Mouse (Mus musculus): Measurements from ENCODE around the gene Suv39h1.
"Not testable (repeated sequence)": the region's sequence is repeated elsewhere in the genome, so short reads cannot be mapped to it uniquely, and the experiment has no call there.

Gene Suv39h1

DNA sequence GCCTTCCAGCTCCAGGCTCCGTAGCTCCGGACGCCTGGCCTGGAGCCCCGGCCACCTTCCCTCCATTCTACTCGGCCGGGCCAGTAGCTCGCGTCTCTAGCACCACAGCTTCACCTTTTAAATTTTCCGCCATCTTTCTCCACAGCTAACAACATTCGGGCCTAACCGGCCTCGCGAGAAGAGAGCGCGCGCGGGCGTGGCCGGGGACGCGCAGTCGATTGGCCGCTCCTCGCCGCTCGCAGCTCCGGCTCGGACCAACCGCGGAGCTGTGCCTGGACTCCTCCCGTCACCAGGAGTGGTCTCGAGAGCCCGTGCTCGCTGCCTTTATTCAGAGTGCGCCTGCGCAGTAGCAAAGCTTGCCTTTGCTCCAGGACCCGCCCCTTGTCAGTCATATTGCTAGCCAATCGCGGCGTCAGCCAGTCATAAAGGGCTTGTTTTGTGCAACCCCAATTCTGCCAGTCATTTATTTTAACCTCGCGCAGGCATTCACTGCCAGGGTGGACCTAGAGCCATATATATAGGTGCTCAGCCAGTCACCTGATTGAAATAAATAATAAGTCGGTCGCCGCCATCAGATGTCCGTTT is at the start of gene Suv39h1:
Gene Suv39h1 (minus strand): TSS at position 331 of the 585 bp plus-strand sequence.
- DNase-seq = peak; percentile 94

DNA sequence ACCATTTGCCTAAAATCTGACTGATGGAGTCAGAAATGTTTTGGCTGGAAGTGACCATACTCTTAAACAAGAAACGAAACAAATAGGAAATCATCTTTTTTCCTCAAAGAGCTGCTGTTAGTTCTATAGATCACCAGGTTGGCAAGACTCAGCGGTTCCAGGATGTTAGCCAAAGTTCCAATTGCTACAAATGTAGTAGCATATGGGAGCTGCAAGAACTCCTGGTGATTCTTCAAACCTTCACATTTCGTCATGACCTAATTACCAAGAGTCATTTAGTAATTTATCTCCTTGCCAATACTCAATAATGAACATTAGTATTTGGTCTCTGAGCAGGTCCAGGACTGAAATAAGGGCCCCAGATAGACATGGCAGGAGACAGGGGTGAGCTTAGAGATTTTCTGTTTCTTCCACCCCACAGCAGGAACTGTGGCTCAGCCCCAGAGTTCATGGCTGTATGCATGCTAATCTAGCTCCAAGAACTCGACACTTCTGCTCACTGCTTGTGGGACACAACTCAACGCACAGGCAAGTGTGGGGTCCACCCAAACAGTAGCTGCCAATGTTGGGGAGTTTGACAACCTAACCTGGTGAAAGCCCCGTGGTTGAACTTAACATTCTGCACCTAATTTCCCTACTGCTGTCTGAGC is 49.4 kb upstream of the Suv39h1 start:
- no peak for DNase-seq

DNA sequence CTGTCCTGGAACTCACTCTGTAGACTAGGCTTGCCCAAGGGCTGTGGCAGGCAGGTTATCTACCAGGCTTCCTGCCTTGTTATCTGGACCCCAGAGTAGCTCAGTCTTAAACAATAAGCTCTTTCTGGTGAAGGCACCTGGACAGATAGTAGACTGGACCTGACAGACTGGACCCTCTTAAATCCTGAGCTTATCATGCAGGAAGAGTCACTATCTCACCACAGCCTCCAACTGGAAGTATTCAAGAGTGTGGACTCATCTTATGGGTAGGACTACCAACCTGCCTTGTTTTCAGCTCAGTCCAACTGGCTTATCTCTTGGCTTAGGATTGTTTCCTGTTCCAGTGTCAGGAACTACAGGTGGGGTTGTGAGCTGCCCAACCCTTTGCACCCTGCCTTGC is 42.7 kb upstream of the Suv39h1 start:
- DNase-seq = no peak

DNA sequence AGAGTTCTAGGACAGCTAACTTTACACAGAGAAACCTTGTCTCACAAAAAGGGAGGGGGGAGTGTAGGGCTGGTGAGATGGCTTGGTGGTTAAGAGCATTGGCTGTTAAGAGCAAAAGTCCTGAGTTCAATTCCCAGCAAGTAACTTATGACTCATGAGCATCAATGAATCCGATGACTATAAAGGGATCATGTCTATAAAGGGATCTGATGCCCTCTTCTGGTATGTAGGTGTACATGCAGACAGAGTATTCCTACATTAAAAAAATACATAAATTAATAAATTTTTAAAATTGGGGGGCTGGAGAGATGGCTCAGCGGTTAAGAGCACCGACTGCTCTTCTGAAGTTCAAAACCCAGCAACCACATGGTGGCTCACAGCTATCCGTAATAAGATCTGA is 40.7 kb upstream of the Suv39h1 start:
- no peak for DNase-seq

DNA sequence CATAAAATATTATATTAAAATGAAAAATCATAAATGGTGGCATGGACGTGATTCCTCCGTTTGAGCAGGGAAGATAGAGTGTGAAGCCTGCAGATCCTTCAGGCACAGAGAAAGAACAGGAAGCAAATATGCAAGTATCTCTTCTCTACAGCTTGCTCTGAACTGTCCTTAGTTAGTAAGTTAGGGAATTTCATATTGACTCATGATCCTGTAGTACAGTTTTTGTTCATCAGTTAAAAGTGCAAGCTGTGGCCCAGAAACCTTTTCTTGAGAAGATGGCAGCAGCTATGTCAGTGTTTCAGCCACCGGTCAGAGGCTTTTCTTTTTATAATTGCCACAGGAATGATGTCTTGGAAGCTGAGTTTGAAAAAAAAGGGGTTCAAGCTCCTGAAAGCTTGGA is 30.5 kb upstream of the Suv39h1 start:
- no peak for DNase-seq

DNA sequence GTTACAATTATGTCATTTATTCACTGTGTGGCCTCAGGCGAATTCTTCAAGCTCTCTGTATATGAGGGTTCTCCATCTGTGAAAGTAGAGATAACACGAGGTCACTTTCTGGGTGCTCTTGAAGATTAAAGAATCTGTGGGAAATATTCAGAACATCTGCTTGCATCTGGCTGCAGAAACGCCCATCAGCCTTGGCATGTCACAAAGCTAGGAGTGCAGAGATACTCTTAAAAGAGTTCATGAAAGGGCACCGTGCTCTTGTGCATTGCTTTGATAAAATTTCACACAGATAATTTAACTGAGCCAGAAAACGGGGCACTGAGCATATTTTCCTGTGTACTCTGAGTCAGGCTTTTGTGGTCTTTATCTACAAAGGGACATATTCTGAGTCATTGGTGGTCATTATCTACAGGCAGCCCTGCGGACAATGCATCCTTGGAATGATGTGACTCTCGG is 27.7 kb upstream of the Suv39h1 start:
- no peak for DNase-seq

DNA sequence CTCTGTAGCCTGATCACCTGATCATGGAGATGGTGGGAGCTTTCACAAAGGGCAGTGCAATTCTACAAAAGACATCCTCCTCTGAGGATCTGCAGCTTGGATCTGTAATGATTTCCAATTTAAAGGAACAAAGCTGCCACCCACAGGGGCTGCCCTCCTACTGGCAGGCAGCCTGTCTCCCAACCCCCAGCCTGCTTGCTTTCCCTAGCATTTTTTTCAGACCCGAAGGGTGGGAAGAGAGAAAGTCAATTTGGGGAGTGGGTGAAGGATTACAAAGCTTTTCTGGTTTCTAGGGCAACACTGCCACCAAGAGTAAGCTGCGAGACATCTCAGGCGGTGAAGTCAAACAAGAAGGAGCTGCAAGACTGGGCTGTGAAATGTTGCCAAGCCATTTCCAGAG is 26.5 kb upstream of the Suv39h1 start:
- peak; percentile 84 for DNase-seq

DNA sequence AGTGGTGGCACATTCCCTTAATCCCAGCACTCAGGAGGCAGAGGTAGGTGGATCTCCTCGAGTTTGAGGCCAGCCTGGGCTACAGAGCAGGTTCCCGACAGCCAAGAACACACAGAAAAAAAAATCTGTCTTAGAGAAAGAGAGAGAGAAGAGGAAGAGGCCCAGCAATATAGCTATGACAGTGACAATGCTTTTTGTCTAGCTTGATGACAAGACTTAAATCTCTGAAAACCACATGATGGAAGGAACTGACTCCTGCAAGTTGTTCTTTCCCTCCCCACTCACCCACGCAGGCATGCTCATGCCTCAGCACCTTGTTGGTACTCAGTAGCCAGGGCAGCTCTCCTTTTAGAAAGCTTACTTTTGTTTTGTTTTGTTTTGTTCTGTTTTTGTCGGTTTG is 24.9 kb upstream of the Suv39h1 start:
- no peak for DNase-seq

DNA sequence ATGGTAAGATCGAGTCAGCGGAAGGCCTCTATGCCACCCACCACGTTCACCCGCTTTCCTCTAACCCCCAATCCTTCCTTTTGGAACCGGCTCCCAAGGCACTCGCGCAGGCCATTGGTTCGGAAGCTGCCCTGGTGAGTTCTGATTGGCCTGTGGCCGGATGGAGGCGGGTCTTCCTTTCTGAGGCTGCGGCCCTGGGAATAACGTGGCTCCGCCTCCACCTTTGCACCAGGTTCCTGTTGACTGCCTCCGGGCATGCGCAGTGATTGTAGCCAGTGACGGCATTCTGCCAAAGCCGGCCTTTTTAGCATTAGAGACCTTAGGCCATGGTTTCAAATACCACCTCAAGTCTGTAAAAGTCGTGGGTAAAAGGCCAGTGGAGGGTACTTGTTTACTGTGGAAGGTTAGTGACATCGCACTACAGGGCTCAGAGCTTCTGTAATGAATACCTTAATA is 22.3 kb upstream of the Suv39h1 start:
- peak; percentile 94 for DNase-seq

DNA sequence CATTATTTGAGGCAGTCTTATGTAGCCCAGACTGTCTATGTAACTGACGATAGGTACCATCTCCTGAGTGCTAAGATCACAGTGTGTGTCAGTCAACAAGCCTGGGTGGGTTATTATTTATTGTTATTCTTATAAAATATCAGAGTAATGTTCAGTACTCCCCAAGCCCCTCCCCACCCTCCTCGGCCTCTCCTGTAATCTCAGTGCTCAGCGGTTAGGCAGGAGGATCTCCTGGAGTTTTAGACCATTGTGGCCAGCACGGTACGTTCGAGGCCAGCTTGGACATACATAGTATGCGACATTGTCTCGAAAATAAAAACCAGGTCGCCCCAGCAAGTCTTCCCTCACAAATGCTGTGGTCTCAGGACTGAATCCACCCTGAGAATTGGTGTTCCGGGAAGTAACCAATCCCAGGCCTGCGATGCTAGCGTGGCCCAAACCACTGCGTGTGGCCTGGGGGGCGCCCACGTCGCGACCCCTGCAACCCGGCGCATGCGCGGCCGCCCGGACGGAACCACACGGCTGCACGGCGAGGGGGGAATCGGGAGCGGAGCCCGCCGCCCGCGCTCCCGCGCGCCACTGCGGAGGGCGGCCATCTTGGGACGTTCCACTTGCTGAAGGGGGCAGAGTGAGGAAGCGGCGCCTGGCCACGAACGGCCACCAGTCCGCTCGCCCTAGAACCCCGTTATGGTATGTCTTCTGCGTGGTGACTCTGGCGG is 21.7 kb upstream of the Suv39h1 start:
- DNase-seq = not testable (repeated sequence)

DNA sequence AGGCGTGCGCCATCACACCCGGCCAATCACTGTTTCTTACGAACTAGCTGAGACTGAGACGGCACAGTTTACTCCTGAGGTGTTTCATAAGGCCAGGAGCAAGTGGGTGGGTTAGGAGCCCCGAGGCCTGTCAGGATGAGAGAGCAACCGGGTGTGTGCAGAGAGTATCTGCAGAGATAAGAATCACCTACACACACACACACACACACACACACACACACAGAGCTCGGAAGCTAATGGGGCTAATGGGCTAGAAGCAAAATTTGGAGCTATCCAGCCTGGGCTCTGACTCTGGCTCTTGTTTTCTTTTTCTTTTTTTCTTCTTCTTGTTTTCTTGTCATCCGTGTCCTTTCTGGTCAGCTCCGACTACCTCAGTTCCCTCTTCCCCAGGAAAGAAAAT is 21.0 kb upstream of the Suv39h1 start:
- DNase-seq = no peak

DNA sequence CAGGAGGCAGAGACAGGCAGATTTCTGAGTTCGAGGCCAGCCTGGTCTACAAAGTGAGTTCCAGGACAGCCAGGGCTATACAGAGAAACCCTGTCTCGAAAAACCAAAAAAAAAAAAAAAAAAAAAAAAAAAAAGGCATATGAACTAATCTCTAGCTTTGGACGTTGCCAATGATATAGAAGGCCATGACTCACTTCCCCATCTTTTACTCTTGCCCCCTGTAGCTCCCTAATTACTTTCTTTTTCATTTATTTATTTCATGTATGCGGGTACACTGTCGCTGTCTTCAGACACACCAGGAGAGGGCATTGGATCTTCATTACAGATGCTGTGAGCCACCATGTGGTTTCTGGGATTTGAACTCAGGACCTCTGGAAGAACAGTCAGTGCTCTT is 16.4 kb upstream of the Suv39h1 start:
- DNase-seq = not testable (repeated sequence)

DNA sequence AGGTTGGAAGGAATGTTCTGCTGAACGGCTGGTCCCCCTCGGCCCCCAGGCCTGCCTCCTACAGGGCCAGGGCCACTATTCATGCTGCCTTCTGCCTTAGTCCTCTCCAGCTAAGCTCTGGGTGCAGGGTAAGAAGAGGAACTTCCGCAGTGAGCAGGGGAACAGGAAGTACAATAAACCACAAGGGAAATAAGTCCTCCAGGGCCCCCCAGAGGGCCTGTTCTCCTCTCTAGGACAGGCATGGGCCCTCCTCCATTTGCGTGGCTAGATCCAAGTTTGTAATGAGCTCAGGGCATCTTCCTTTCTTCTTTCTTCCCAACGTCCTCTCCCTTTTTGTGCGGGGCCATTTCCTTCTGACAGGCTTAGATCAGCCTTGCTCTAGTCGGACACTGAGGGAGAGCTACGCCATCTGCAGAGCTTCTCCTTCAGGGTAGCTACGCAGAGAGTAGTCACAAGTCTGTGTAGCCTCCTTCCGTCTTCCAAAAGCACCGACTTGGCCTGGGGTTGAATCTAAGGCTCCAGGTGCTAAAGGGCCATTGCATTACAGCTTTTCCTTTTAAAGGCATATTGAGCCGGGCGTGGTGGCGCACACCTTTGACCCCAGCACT is 15.9 kb upstream of the Suv39h1 start, which contains the start of gene Was:
Gene Was (minus strand): TSS at position 153 of the 608 bp plus-strand sequence.
- no peak for DNase-seq

DNA sequence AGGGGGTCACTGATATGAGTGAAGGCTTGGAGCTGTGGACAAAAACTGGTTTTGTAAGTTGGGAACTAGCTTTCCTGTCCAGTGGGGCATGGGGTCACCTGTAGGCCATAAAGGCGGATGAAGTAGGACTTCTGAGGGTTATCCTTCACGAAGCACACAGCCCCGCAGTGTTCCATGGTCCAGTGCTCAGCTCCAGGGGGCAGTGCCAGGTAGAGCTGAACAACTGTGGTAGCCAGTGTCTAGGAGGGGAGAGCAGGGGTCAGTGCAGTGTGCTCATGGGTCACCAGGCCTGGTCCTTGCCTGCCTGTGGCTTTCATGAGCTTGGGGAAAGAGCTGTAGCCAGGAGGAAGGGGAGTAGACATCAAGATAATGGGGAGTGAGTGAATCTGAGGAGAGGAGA is 15.2 kb upstream of the Suv39h1 start:
- DNase-seq = no peak

DNA sequence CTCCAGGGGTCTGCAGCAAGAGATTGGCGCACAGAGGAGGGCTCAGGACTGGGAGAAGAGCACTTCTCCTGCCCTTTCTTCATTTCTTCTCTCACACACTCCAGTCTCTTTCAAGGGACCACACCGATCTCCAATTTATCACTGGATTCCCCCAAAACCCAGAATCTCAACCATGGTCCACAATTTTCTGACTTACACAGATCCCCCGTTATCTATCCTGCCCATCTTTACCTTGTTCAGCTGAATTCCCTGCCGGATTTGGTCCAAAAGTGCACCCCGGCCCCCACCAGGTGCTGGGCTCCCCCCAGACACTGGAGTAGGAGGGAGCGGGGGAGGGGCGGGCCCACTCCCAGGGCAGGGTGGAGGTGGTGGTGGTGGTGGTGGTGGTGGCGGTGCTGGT is 11.1 kb upstream of the Suv39h1 start:
- no peak for DNase-seq

DNA sequence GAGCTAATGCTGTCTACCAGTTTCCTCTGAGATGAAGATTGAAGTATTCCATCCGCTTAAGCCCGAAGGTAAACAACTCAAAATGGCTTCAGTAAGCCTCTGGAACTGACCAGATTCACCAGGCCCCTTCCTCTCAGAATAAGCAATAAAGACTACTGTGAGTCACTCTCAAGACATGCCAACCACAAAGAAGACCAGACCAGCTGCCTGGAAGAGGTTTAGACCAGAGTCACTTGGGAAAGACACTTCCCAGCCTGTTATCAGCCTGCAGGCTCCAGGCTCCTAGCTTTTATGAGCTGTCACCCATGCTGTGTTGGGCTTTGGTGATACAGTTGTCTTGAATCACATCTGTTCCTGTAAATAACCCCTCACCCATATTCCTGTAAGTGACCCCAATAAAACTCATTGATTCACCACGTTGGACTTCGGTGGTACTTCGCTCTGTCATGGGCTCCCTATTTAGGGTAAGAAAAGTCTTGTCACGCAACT is 10.3 kb upstream of the Suv39h1 start:
- no peak for DNase-seq

DNA sequence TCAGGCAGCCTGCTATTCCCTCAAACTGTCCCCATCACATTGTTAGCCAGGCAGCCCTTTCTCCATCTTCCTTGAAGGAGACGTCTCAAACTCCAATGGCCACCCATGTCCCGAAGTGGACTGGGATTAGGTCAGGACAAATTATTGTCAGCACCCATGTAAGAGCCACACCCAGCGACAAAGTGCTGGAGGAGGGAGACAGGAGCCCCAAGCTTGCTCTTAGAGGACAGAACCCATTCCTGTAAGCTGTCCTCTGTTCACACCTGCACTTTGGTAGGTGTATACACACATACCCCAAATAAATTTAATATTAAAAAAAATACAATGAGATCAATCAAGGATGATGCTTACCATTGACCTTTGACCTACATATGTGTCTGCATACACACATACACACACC is 544 bp upstream of the Suv39h1 start:
- DNase-seq = no peak

DNA sequence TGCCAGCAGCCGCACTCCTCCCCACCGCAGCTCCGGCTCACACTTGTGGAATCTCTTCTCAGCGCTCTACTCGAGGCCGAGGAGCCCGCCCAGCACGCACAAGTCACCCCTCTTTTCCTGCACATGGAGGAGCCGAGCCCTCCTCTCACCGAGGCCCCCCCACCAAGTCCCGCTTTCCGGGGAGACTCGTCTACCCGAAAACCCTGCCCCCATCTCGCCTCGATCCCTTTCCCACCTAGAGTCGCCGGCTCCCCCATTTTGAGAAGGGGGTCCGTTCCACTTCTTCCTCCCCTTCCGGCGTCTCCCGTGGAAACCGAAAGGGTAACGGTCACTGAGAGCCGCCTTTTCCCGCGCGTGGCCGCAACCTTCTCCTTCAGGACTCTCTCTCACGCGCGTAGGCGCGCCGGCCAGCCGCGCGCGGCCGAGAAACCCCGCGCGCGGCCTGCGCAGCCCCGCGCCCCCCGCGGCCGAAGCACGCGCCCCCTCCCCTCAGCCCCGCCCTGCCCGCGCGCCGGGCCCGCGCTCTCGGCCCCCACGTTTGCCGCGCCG is 605 bp downstream of the Suv39h1 start:
- peak; percentile 65 for DNase-seq

DNA sequence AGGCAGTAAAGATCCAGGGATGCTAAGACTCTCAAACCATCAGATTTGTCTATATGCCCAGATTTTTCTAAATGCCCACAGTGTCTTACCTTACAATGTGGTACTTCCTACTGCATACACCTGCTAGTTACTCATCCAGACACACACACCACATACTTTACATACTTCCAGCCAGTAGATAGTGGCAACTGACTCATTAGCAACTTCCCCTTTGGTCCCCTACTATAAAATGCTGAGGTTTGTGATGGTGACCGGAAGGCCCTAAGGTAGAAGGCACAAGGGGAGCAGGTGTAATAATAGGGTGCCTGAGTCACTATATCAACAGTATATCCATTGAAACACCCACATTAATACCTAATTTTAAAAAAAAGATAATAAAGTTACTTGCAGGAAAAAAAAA is 5.4 kb downstream of the Suv39h1 start:
- no peak for DNase-seq

DNA sequence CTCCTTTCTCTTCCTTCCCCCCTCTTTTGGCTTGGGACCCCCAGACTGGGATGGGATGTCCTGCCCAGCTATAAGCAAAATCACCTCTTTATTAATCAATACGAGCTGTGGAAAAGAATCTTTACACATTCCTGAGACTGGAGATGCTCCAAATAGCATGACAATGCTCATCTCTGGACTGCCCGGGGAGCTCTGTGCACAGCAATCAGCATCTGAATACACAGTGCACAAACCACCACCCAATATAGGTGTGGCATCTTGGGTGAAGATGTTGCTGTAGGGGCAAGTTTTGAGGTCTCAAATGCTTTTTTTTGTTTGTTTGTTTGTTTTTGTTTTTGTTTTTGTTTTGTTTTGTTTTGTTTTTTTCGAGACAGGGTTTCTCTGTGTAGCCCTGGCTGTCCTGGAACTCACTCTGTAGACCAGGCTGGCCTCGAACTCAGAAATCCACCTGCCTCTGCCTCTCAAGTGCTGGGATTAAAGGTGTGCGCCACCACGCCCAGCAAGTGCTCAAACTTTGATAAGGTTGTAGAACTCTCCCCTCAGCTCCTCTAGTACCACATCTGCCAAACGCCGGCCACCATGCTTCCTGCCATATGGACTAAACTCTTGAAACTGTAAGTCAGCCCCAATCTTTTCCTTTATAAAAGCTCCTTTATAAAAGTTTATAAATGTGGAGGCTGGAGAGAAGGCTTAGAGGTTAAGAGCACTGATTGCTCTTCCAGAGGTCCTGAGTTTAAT is 23.3 kb downstream of the Suv39h1 start:
- not testable (repeated sequence) for DNase-seq

DNA sequence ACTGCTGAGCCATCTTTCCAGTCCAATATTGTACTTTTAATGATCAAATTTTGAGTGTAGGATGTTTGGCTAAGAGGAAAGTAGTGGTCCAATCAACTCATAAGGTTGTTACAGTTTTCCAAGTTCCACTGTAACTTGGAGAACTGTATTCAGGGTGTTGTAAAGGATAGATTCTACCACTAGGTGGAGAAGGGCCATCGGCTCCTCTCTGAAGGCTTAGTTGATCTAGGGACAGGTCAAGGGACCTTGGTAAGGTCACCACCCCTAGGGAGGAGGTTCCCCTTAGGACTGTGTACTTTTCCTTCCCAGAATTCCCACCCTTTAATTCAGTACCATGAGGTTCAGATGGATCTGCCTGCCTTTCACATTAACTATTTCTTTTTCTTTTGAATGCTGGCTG is 41.6 kb downstream of the Suv39h1 start:
- no peak for DNase-seq

DNA sequence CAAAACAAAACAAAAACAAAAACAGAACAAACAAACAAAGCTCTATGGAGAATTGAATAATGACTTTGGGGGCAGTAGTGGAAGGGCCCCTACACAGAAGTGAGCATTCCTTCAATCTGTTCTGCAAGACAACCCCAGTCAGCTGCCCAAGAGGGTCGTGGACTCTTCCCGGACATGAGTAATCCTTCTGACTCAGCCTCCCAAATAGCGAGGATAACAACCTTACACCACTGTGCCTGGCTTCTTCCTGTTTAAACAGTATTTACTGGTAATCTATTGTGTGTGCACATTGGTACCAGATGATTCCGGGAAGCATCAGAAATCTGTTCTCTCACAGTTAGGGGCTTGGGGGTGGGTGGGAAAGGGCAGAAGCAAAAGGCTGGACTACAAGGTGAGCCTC is 47.7 kb downstream of the Suv39h1 start:
- DNase-seq = no peak
